Mouse (Mus musculus) spleen, adult 2 months (tissue): ENCODE measurements around the gene Tcaim.

Experiments
- CTCF ChIP-seq: fragments of 200-500 bp; IDR thresholded peaks from 2 replicates; pipeline ENCODE4 v1.5.1; 2011; ENCODE audit warnings: mild to moderate bottlenecking, inconsistent platforms; ENCODE audit not compliant: insufficient read depth, insufficient read length, insufficient replicate concordance; ENCODE audit errors: extremely low read depth
- POLR2A ChIP-seq: fragments of 200-500 bp; IDR thresholded peaks from 2 replicates; pipeline ENCODE4 v1.6.1; 2011; ENCODE audit warnings: low read depth, low read length, inconsistent platforms

- TF ChIP-seq POLR2A (no peak), CTCF (no peak)
These were observed 31.9 kb downstream of the Tcaim start for GRCm38 (mm10) chr9:122837216-122837615.
